Mouse (Mus musculus) thymus, postnatal 10 days (tissue): ENCODE results near the gene Krt35.

Experiments
- DNase-seq, 2 experiments: peaks; one replicate each; pipeline ENCODE4 v3.0.0; 2021; ENCODE audit warnings: low spot score in 2 of 2

Gene Krt35

GRCm38 (mm10) chr11:100066236-100067010 is 29.6 kb downstream of the Krt35 start:
- DNase-seq: no peak

- no peak for DNase-seq
These were observed 37.2 kb downstream of the Krt35 start for GRCm38 (mm10) chr11:100058875-100059274.

DNA sequence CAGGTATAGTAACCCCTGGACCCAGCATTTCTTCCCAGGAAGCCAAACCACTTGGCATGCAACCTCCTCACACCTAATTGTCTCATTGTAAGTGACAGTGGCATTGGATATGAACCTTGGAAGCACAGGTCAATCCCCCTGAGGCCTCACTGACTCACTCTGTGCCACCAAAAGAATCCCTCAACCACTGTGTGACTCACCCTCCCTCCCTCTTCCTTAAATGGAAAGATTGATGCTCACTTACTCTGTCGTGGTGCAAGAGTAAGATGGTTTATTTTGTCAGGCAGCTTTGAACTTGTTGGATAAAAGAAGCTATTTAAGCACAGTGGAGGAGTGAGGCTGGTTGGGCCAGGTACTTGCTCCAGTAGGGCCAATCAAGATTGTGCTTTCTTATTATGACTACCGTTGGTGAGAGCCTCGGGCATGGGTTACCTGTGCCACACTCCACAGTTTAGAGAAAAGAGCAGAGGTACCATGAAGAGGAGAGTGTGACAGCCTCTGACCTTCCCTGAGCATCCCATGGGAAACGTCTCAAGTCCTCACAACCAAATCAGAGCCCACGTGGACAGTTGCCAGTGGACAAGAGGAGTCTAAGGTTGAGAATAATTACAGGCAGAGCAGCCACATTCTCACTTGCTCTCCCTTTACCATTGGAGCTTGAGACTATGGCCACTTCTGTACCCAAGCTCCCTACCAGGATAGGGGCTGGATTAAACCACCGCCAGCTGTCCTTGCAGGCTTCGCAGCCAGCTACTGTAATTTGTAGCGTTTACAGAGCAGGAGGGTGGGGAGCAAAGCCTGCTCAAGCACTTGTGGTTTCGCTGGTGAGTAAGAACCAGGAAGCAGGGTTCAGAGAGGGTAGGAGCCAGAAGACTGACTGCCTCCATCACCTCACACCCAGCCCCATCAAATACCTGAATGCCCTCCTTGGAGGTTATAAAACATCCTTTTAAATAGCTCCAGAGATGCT is 40.1 kb downstream of the Krt35 start:
- no peak for DNase-seq

DNA sequence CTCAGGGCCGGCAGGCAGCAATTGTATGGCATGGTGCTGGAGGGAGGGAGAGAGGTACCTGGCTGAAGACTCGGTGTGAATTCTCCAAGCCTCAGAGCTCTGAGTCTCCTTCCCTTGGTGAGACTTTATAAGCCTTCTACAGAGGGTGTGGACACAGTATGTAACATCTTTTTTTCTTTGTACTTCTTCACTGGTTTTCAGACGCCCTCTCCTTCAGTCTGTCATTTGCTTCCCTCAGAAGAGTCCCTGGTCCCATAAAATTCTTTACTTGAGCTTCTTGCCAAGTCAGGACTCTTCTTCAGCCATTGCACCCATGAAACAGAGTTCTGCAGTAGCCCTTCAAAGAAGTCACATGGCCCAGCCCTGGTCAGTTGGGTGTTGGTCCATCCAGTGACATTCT is 45.6 kb downstream of the Krt35 start, which contains the start of gene Krt31:
Gene Krt31, minus strand, starts transcription at position 101 of the 400 bp plus-strand sequence.
- DNase-seq: no peak

DNA sequence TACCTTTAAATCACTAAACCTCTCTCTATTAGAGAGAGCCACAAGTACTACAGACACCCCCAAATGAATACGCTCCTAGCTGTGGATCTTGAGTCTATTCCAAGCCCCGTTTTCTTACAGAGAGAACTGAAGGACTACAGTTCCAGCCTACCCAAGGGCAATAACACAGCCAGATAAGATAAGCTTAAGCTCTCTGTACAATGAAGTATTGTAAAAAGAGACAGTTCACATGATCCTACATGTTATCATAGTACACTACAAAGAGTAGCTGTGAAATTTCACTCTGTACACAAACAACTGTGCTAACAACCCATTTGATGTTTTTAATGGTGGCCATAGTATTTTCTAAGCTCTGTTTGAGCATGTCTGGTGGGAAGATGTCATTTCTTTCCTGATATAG is 48.8 kb downstream of the Krt35 start:
- DNase-seq: no peak

DNA sequence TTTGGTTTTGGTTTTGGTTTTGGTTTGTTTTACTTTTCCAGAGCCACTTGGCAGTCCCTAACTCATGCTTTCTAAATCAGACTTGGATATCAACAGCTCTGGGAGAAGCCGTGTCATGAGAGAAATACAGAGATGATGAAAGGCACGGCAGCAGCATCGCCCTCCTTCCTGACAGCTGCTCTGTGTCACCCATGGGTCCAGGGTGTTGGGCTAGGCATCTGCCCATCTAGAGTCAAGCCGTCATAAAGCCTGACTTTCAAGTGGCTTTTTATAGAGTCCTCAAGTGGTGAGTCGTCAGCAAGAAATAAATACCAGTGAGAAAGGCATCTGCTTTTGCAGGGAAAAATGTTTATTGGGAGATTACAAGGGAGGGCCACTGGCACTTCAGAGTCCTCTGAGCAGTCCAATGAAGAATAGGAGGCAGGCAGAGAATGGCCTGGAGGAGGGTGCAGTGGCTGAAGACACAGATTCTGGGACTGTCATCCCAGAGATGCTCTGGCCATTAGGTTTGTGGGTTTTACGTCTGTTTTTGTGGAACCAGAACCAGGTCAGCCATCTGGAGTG is 49.7 kb downstream of the Krt35 start:
- DNase-seq: no peak
